Mouse (Mus musculus) bone marrow, adult 2 months (tissue): ENCODE measurements at regions not wholly inside any gene's neighbourhood (a gene's known extent, or its start where the extent isn't known, plus 50 kb on each side); places are given as distances from the start of the nearest gene placed in this dataset.

Experiments
- H3K27ac ChIP-seq: fragments of 200-500 bp; 2 replicates; pipeline ENCODE4 v1.5.1; 2012; ENCODE audit warnings: low read depth, mild to moderate bottlenecking, control low read depth, inconsistent platforms, low read length; ENCODE audit not compliant: control insufficient read depth, poor library complexity, insufficient read depth
- H3K4me1 ChIP-seq: fragments of 200-500 bp; 2 replicates; pipeline ENCODE4 v1.6.1; 2011; ENCODE audit warnings: low read length; ENCODE audit not compliant: control insufficient read depth, insufficient read depth
- H3K4me3 ChIP-seq: fragments of 200-500 bp; replicated peaks from 2 replicates; pipeline ENCODE3; 2011; ENCODE audit warnings: mild to moderate bottlenecking, low read depth, low read length, control low read depth; ENCODE audit not compliant: control insufficient read depth
- CTCF ChIP-seq: fragments of 200-500 bp; IDR thresholded peaks from 2 replicates; pipeline ENCODE4 v1.5.1; 2011; ENCODE audit warnings: low read length, control low read depth; ENCODE audit not compliant: control insufficient read depth, insufficient read depth
- POLR2A ChIP-seq: fragments of 200-500 bp; IDR thresholded peaks from 2 replicates; pipeline ENCODE4 v1.6.1; 2011; ENCODE audit warnings: low read depth, mild to moderate bottlenecking, control low read depth, low read length, borderline replicate concordance; ENCODE audit not compliant: control insufficient read depth
- WGBS: fragments of 180-500 bp; shearing (Covaris S2); methylation state at CpG from one replicate; pipeline ENCODE4 v1.1.7; 2018; 5-methylcytosine and 5-hydroxymethylcytosine counted together

DNA sequence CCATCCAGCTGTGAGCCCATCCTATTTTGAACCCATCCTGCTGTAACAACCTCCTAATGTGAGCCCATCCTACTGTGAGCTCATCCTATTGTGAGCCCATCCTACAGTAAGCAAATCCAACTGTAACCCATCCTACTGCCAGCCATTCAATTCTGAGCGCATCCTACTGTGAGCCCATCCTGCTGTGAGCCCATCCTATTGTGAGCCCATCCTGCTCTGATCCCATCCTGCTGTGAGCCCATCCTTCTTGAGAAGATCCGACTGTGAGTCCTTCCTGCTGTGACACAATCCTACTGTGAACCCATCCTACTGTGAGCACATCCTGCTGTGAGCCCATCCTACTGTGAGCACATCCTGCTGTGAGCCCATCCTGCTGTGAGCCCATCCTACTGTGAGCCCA is 175.5 kb upstream of the Rybp start:
- Histone ChIP-seq H3K27ac (no peak overlapping the region), H3K4me1 (no peaks in the 10 kb centered on the region; the same call in 1 of the 2 replicates), H3K4me3 (no peak overlapping the region)
- WGBS = 82% methylated on average over 2 of the region's 2 CpGs
- no peak for TF ChIP-seq POLR2A
- TF ChIP-seq CTCF = no peak

DNA sequence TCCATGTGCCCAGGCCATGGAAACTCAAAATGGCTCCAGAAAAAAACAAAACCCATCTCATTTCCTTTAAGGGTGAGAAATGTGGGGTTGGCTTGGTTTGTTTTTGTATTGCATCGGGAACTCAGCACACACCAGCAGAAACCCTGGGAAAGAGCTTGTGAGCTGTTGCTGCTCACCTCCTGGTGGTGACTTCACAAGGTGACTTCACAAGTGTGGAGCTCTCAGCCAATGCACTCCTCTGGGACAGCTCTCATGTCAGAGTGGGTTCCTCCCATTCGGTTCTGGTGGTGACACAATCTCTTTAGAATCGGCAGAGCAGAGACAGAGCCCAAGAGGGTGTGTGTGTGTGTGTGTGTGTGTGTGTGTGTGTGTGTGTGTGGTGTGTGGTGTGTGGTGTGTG is 166.1 kb upstream of the Rybp start:
- WGBS = 79% methylated on average over 3 of the region's 3 CpGs
- TF ChIP-seq CTCF = no peak
- no peak for TF ChIP-seq POLR2A
- no peak overlapping the region for H3K4me3 ChIP-seq
- H3K27ac ChIP-seq = no peak overlapping the region
- H3K4me1 ChIP-seq = no peaks in the 10 kb centered on the region; the same call in 1 of the 2 replicates

DNA sequence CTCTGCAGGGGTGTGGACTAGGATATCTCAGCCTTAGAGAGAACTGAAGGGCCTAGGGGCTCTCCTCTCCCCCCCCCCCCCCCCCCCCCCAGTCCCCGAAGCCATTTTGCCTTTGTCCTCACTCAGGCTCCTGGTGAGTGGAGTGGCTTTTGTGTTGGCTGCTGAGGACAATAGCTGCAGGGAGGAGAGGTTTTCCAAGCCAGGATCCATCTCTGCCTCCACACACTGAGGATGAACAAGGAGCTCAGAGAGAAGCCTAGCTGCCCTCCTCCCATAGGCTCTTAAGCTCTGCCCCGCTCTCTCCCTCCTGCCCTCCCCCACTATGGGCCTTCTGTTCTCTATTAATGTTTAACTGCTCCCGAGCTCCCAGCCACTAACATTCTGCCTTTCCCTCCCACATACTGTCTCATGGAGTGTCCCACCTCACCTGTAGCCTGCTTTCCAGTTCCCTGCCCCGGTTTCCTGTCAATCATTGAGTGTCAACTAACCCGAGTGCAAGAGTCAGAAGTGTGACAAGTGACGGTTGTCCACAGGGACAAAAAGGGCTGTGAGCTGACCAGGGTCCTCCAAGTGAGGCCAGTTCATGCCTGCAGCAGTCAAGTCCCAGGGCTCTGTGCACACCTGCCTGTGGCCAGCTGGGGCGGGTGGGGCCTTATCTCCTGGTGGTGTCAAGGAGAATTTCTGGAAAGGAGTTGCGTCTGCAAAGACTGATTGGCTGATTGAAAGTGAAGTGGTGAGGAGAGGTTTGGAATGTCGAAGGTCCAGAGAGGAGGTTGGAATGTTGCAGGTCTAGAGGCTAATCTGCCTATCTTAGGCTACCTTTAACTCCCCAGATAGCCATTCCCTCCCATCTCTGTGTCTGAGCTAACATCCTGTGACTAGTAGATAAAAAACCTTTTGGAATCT is 165.1 kb upstream of the Rybp start:
- 83% methylated on average over 8 of the region's 9 CpGs for WGBS
- Histone ChIP-seq H3K27ac (no peak overlapping the region), H3K4me1 (no peaks in the 10 kb centered on the region), H3K4me3 (no peak overlapping the region)
- no peak for TF ChIP-seq CTCF
- no peak for TF ChIP-seq POLR2A

DNA sequence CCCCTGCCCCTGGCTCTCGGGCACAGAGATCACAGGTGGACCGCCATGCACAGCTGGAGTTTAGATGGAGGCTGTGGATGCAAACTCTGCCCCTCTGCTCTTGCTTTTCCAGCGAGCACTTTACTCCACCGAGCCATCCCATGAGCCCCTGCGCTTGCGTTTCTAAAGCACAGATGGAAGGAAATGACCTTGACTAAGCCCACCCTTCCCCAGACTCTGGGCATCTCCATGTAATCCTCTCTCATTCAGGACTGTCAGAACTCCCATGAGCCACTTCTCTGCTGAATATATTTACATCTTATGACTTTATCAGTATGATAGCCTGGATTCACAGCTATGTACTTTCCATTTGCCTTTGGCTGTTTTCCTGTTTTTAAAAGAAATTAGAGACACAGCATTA is 162.8 kb upstream of the Rybp start:
- Histone ChIP-seq H3K4me1 (peaks cover 1% of the 10 kb centered on the region), H3K27ac (no peak overlapping the region), H3K4me3 (no peak overlapping the region)
- no peak for TF ChIP-seq CTCF
- WGBS = 89% methylated on average over 6 of the region's 6 CpGs

DNA sequence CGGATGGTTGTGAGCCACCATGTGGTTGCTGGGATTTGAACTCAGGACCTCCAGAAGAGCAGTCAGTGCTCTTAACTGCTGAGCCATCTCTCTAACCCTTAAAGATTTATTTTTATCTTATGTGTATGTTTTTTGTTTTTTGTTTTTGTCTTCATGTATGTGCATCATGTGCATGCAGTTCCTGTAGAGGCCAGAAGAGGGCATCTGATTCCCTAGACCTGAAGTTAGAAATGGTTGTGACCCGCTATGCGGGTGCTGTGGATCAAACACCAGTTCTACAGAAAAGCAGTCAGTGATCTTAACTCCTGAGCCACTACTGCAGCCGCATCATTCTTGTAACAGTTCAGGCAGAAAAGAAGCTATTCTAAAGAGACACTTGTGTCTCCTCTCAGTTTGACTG is 161.8 kb upstream of the Rybp start:
- peaks cover 1% of the 10 kb centered on the region for H3K4me1 ChIP-seq
- 94% methylated on average over 4 of the region's 4 CpGs for WGBS
- no peak for TF ChIP-seq POLR2A
- no peak for TF ChIP-seq CTCF
- no peak overlapping the region for H3K4me3 ChIP-seq
- H3K27ac ChIP-seq = no peak overlapping the region

DNA sequence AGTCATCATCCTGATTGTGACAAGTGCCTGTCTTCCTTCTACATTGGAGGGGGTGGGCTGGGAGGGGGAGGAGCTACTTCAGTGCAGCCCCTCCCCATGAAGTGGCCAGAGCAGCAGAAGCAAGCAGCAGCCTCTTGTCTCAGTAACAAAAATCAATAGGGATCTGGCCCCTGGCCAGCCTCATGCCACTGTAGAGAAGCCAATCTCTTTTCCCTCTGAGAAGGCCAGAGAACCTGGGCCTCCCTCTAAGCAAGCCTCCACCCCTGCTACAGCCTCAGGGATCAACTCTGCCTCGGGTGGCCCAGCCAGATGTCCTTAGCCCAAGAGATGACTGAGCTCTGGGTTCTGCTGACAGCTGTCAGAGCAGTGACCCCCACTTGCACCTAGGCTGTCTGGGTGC is 159.9 kb upstream of the Rybp start:
- H3K27ac ChIP-seq = no peak overlapping the region
- H3K4me1 ChIP-seq = peaks cover 1% of the 10 kb centered on the region
- 19% methylated on average over 1 of the region's 1 CpGs for WGBS
- H3K4me3 ChIP-seq = no peak overlapping the region
- TF ChIP-seq POLR2A (no peak), CTCF (no peak)

DNA sequence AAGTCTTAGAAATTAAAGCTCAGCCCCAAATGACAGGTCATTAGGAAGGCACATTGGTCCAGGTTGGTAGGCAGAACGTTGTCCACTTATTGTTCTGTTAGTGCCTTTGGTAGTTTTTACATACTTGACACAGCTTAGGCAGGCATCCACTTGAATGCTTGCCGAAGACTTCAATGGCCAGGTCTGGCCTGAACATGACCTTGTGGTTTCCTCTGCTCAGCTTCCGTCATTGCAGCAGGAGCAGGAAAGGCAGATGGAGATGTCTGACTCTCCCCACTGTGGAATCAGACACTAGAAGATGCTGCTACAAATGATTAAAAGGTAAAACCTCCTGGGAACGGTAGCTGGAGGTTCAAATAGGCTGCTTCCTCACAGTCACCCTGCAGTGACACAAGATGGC is 159.5 kb upstream of the Rybp start:
- Histone ChIP-seq H3K4me1 (peaks cover 1% of the 10 kb centered on the region), H3K4me3 (no peak overlapping the region), H3K27ac (no peak overlapping the region)
- WGBS = 6% methylated on average over 4 of the region's 4 CpGs
- TF ChIP-seq CTCF (no peak), POLR2A (no peak)

DNA sequence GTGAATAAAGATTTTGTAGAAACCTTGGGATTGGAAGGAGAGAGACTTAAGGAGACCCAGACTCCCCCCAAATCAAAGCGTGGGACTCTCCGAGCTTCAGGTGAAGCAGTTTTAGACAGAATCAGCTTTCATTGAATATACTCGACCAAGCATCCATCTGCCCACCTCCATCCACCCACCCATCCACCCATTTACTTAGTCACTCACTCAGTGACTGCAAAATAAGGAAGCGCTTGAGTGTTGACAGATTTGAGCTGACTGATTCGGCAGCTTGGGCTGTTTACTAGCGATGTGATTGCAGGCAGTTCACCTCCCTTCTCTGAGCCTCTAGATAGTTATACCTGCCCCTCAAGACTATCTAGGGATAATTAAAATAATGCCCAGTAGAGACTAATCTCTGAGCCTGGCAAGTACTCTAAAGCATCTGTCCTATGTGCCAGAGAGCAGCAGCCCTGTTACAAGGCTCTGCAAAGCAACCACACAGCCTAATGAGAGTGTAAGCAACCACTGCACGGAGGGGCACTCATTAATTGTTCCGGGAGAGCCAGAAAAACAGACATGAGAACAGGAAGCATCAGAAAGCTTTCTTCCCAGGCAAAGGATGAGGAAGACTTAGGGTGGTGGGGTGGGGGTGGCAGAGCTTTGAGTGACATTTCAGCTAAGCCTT is 151.9 kb upstream of the Rybp start:
- no peak overlapping the region for H3K4me3 ChIP-seq
- H3K4me1 ChIP-seq = peaks cover 1% of the 10 kb centered on the region; the same call in 1 of the 2 replicates
- TF ChIP-seq POLR2A (no peak), CTCF (no peak)
- 5% methylated on average over 8 of the region's 8 CpGs for WGBS
- H3K27ac ChIP-seq = peak overlapping the region; percentile 34; the same call in 1 of the 2 replicates

DNA sequence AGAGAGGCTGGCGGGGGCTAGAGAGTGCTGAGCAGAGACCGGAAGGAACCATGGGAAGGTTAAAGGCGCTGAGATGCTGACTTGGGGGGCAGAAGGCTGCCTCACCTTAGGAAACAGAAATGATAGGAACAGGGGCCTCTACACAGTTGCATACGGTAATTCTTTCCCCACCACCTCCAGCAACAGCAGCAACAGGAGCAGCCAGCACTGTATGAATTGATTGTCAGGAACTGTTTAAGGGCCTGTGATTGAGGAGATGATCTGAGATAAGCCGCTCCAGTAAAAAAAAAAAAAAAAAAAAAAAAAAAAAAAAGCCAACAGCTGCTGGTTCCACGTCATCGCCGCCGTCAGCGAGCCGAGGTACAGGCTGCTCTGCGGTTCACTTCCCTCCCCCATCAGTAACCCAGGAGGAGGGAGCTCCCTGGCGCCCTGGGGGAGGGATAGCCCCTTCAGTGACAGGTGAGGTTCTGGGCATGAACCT is 151.3 kb upstream of the Rybp start:
- peaks cover 1% of the 10 kb centered on the region; the same call in 1 of the 2 replicates for H3K4me1 ChIP-seq
- H3K4me3 ChIP-seq = no peak overlapping the region
- TF ChIP-seq CTCF (no peak), POLR2A (no peak)
- 2% methylated on average over 13 of the region's 13 CpGs for WGBS
- H3K27ac ChIP-seq = peak overlapping the region; percentile 34; the same call in 1 of the 2 replicates
